11 mouse cellular contexts compared by ENCODE assay signal in the genomic region with DNA sequence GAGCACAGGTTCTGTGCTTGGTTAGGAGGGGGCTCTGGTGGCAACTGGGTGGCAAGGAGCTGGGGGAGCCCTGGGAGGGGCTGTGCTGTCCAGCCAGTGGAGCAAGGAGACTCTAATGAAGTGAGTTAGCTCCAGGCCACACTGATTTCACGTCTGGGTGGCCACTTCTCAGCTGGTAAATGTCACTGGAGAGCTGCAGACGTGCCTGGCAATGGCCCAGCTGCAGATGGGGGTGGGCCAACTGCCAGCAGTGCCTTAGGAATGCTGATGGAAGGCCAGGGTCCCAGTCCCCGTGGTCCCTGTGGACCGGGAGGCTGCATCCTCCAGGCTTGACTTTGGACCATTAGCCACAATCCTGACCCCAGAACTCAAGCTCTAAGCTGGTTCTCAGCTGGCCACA. TPM values are rescaled to one million over a fixed set of nuclear protein-coding genes. Genes with fewer than 3 reads are reported as not detected.
DNase-seq lines count a peak whose midpoint lies in the region; ATAC-seq lines count a peak whose summit lies in the region.
"Had no signal": no experiment of that assay in that cellular context is flagged by ENCODE, and none has a peak within 500 bp of the region (broad histone marks: within the 10 kb centered on the region; RNA-seq: fewer than 3 reads in every experiment).

No protein-coding gene starts in this region.

- no peak overlapping the region for H3K9ac ChIP-seq in midbrain, embryonic 13.5 days (replicated peaks)
- H3K9ac ChIP-seq in hindbrain, embryonic 16.5 days (ENCODE audit: low read depth, low read length): no peak overlapping the region
- H3K9ac ChIP-seq: limb, embryonic 13.5 days had no signal

- intact Hi-C loops in gastrocnemius, postnatal 14 days (cut with DNase I; ENCODE audit: low total_unique reads): no loop called here

- no peak for ATAC-seq in midbrain, embryonic 13.5 days
- 0 out of 2 replicates have a peak, but pooled peaks have one; percentile 15 for ATAC-seq in hindbrain, embryonic 16.5 days

- no peaks in the 10 kb centered on the region for H3K36me3 ChIP-seq in midbrain, embryonic 13.5 days
- peaks cover 3% of the 10 kb centered on the region for H3K36me3 ChIP-seq in midbrain, embryonic 10.5 days
- H3K36me3 ChIP-seq in hindbrain, embryonic 16.5 days (ENCODE audit: control insufficient read depth, insufficient read depth, low read length): no peaks in the 10 kb centered on the region
- H3K36me3 ChIP-seq: limb, embryonic 13.5 days had no signal

- peak; percentile 33 for DNase-seq in gastrocnemius, postnatal 10 days
- DNase-seq in gastrocnemius, postnatal 14 days: no peak
- DNase-seq in midbrain, embryonic 10.5 days (ENCODE audit: low spot score): no peak
- peak; percentile 6 for DNase-seq in lung, postnatal 36 days
- DNase-seq in gastrocnemius, adult 8-10 months (ENCODE audit: low spot score in 2 of 2): no peak
- no peak for DNase-seq in embryo, embryonic 10 days (ENCODE audit: low spot score)
- DNase-seq: B cell, adult 2 months had no signal

- H3K4me1 ChIP-seq in midbrain, embryonic 13.5 days (replicated peaks): peaks cover 41% of the 10 kb centered on the region
- H3K4me1 ChIP-seq in midbrain, embryonic 10.5 days: peaks cover 31% of the 10 kb centered on the region
- peaks cover 15% of the 10 kb centered on the region; the same call in 1 of the 2 replicates for H3K4me1 ChIP-seq in hindbrain, embryonic 16.5 days (ENCODE audit: control insufficient read depth, insufficient read depth, low read depth, low read length)
- H3K4me1 ChIP-seq: limb, embryonic 13.5 days had no signal

- H3K27me3 ChIP-seq in midbrain, embryonic 13.5 days: no peaks in the 10 kb centered on the region
- H3K27me3 ChIP-seq in midbrain, embryonic 10.5 days (ENCODE audit: low read depth, poor library complexity, severe bottlenecking): peaks cover 24% of the 10 kb centered on the region
- H3K27me3 ChIP-seq in hindbrain, embryonic 16.5 days (replicated peaks; ENCODE audit: control insufficient read depth, insufficient read depth, low read length): no peaks in the 10 kb centered on the region; the same call in 1 of the 2 replicates

- no peak overlapping the region for H3K4me3 ChIP-seq in midbrain, embryonic 13.5 days (replicated peaks)
- H3K4me3 ChIP-seq in midbrain, embryonic 10.5 days: no peak overlapping the region
- no peak overlapping the region for H3K4me3 ChIP-seq in hindbrain, embryonic 16.5 days (ENCODE audit: low read length)
- H3K4me3 ChIP-seq: limb, embryonic 13.5 days; megakaryocyte, embryonic 14.5 days had no signal

- WGBS in midbrain, embryonic 13.5 days: 23% methylated on average over 4 of the region's 4 CpGs
- 43% methylated on average over 4 of the region's 4 CpGs for WGBS in midbrain, embryonic 10.5 days
- WGBS in hindbrain, embryonic 16.5 days: 12% methylated on average over 4 of the region's 4 CpGs

- no peak overlapping the region for H3K4me2 ChIP-seq in midbrain, embryonic 13.5 days (replicated peaks)
- H3K4me2 ChIP-seq in hindbrain, embryonic 16.5 days (ENCODE audit: low read length): no peak overlapping the region
- H3K4me2 ChIP-seq: limb, embryonic 13.5 days had no signal

- 0 out of 2 replicates have a peak overlapping the region, but pooled peaks have one; percentile 4 for H3K27ac ChIP-seq in midbrain, embryonic 13.5 days
- no peak overlapping the region for H3K27ac ChIP-seq in midbrain, embryonic 10.5 days (replicated peaks)
- no peak overlapping the region for H3K27ac ChIP-seq in hindbrain, embryonic 16.5 days (ENCODE audit: low read depth, low read length)
- H3K27ac ChIP-seq: limb, embryonic 13.5 days had no signal

- H3K9me3 ChIP-seq in midbrain, embryonic 13.5 days: no peaks in the 10 kb centered on the region
- no peaks in the 10 kb centered on the region for H3K9me3 ChIP-seq in midbrain, embryonic 10.5 days (replicated peaks)
- no peaks in the 10 kb centered on the region for H3K9me3 ChIP-seq in hindbrain, embryonic 16.5 days (ENCODE audit: control insufficient read depth, low read length)
- H3K9me3 ChIP-seq: limb, embryonic 13.5 days; megakaryocyte, embryonic 14.5 days had no signal

RNA-seq across cellular contexts. Expression of a gene that starts 13.9 kb away (rescaled TPM):
- 1 to 10 TPM in 1 of 2 experiments, under 1 TPM in 1; 0.56 to 1.1 TPM for total RNA-seq in gastrocnemius, postnatal 10 days (2021)
- total RNA-seq in gastrocnemius, postnatal 14 days (2021): under 1 TPM; 0.66 to 0.69 TPM
- polyA plus RNA-seq in midbrain, embryonic 13.5 days (2015; fragmentation: Nextera tagmentation; extraction: Ambion mirVana): 0.69 and 1.0 TPM in 2 replicates
- 0.11 and 0.22 TPM in 2 replicates for polyA plus RNA-seq in midbrain, embryonic 10.5 days (2016; fragmentation: Nextera tagmentation; extraction: Ambion mirVana)
- 1.5 and 2.0 TPM in 2 replicates for polyA plus RNA-seq in hindbrain, embryonic 16.5 days (2015; fragmentation: Nextera tagmentation; extraction: Ambion mirVana)
- under 1 TPM in 2 of 4 experiments, not detected in 2; 0.10 to 0.12 TPM for total RNA-seq in gastrocnemius, adult 8-10 months (2022)

RNA-seq across cellular contexts. Expression of a gene that starts 56.0 kb away (rescaled TPM):
- 10 to 100 TPM; 16.0 to 16.3 TPM for total RNA-seq in gastrocnemius, postnatal 10 days (2021)
- 10 to 100 TPM; 14.8 to 15.1 TPM for total RNA-seq in gastrocnemius, postnatal 14 days (2021)
- 66.9 and 72.9 TPM in 2 replicates for polyA plus RNA-seq in midbrain, embryonic 13.5 days (2015; fragmentation: Nextera tagmentation; extraction: Ambion mirVana)
- 83.9 and 86.7 TPM in 2 replicates for polyA plus RNA-seq in midbrain, embryonic 10.5 days (2016; fragmentation: Nextera tagmentation; extraction: Ambion mirVana)
- polyA plus RNA-seq in hindbrain, embryonic 16.5 days (2015; fragmentation: Nextera tagmentation; extraction: Ambion mirVana): 63.5 and 64.1 TPM in 2 replicates
- total RNA-seq in gastrocnemius, adult 8-10 months (2022): 10 to 100 TPM; 19.6 to 26.9 (median 24.7) TPM

RNA-seq across cellular contexts. Expression of a gene that starts 56.3 kb away (rescaled TPM):
- 100 to 1,000 TPM; 749 to 932 TPM for total RNA-seq in gastrocnemius, postnatal 10 days (2021)
- total RNA-seq in gastrocnemius, postnatal 14 days (2021): 100 to 1,000 TPM; 851 to 959 TPM
- polyA plus RNA-seq in midbrain, embryonic 13.5 days (2015; fragmentation: Nextera tagmentation; extraction: Ambion mirVana): 524 and 547 TPM in 2 replicates
- polyA plus RNA-seq in midbrain, embryonic 10.5 days (2016; fragmentation: Nextera tagmentation; extraction: Ambion mirVana): 639 and 680 TPM in 2 replicates
- polyA plus RNA-seq in hindbrain, embryonic 16.5 days (2015; fragmentation: Nextera tagmentation; extraction: Ambion mirVana): 662 and 774 TPM in 2 replicates
- 1,000 to 10,000 TPM in 1 of 4 experiments, 100 to 1,000 TPM in 3; 882 to 1,031 (median 959) TPM for total RNA-seq in gastrocnemius, adult 8-10 months (2022)

Comparison
In these comparisons a context has a peak if more than half of its experiments do, and no peak if none do; other contexts are left out.
1. DNase-seq: peak in gastrocnemius, postnatal 10 days (single experiment) and lung, postnatal 36 days (single experiment); none in gastrocnemius, postnatal 14 days (single experiment), midbrain, embryonic 10.5 days (single experiment), gastrocnemius, adult 8-10 months (0 of 2) and embryo, embryonic 10 days (single experiment).